Mouse (Mus musculus) liver, adult 2 months (tissue): ENCODE measurements around the gene Slfn9.

Experiments used
- CTCF ChIP-seq: fragments of 200-500 bp; IDR thresholded peaks from 2 replicates; pipeline ENCODE4 v1.5.1; 2011; ENCODE audit warnings: low read depth, low read length, control low read depth
- POLR2A ChIP-seq: fragments of 200-500 bp; IDR thresholded peaks from 2 replicates; pipeline ENCODE4 v1.6.1; 2011; ENCODE audit warnings: low read length, control low read depth; ENCODE audit not compliant: insufficient read depth; ENCODE audit errors: extremely low read depth

DNA sequence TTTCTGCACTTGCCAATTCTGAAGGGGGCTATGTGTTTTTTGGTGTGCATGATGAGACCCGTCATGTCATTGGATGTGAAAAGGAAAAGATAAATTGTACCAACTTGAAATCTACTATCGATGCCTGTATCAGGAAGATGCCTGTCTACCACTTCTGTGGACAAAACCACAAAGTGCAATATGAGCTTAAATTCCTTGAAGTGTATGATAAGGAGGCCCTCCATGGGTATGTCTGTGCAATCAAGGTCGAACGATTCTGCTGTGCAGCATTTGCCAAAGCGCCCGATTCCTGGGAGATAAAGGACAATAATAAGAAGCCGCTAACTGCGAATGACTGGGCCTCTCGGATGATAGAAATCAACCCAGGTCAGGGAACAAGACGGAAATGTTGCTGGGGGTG, 34.7 kb downstream of the Slfn9 start:
- TF ChIP-seq CTCF, result no peak
- no peak for TF ChIP-seq POLR2A
